Mouse (Mus musculus) adrenal gland, adult 8-10 months (tissue): ENCODE measurements at regions not wholly inside any gene's neighbourhood (a gene's known extent, or its start where the extent isn't known, plus 50 kb on each side); places are given as distances from the start of the nearest gene placed in this dataset.

Source experiments
- DNase-seq: peaks from one replicate; pipeline ENCODE4 v3.0.0; 2022

DNA sequence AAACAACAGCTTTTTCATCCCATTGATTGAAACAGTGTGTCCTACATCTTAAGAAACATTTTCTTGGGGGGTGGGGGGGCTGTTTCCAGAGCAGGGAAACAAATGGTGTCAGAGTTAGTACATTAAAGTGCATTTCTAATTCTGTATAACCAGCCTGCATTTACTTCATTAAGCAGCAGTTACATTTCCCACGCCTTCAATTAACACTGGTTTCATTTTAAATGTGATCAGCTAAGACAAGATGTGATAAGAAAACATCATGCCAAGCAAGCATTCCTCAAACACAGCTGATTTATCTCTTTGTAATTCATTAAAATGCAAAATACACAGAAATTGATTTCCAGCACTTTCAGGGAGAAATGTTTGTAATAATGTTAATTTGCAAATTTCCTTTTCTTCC lies 122.0 kb downstream of the Olfr1505 start:
- DNase-seq = no peak

DNA sequence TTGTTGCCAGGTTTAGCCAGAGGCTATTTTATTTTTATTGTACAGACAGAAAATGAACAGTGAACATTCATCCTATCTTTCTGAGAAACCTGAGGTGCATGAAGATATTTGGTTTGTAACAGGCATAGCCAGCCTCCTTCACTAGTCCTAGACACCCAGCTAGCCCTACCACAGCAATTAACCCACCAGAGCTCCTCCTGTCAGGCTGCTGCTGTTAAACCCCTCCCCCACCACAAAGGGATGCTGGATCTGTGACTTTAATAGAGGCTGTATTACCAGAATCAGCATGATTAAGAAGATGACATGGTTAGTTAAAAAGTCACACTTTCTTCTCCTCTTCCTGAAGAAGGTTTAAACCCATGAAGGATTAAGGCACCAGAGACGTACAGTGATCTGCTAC lies 122.5 kb downstream of the Olfr1505 start:
- no peak for DNase-seq

- DNase-seq = no peak
These were observed 123.4 kb downstream of the Olfr1505 start for GRCm38 (mm10) chr19:14036750-14037149.

DNA sequence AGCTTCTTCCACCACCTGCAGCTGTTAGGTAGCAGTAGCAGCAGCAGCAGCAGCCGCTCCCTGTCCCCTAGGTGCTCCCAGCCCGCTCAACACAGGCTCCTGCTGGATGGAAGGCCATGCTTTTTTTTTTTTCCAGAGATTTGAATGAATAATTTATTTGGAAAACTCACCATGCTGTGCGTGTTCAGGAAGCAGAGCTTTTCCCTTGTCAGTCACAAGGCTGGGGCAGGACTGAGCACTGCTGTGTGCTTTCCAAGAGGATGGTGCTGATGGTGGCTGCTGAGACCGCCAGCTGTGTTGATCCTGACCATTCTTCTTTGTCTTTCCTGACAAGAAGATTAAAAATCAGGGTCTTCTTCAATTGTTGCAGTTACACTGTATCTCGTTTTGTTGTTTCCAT lies 129.4 kb downstream of the Olfr1505 start:
- no peak for DNase-seq

DNA sequence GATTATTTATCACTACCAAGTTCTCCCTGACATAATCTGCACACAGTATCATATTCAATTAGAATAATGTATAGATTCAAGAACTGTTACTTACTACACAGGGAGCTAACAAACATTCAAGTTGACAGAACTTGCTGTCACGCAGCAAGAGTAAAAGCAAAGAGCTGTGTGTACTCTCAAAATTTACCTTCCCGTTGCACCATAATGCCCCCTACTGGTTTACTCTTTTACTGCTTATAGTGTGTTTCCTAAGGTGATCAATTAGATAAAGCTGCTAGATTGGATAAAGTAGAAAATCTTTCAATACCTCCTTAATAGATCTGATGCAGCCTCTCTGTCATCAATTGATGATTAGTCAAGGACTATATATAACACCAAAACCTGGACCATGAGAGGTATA lies 132.1 kb downstream of the Olfr1505 start:
- no peak for DNase-seq

DNA sequence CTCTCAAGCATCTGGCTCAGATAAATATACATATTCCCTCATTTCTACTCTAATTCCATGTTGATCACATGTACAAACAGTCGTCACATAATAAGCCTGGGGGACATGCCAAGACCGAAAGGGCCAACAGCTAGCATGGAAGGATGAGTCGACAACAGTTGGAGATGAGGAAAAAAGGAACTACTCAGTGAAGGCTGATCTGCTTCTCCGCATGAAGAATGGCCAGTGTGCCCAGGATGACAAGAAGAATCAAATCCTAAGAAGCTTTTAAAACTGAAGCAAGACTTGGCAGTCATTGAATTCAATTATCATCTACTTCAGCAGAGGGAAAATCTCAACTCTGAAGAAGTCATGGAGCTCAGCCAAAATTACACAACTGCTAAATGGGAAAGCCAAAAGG lies 138.7 kb downstream of the Olfr1505 start:
- no peak for DNase-seq

- DNase-seq = no peak
These were observed 167.2 kb downstream of the Olfr1505 start for GRCm38 (mm10) chr19:14080538-14080937.

DNA sequence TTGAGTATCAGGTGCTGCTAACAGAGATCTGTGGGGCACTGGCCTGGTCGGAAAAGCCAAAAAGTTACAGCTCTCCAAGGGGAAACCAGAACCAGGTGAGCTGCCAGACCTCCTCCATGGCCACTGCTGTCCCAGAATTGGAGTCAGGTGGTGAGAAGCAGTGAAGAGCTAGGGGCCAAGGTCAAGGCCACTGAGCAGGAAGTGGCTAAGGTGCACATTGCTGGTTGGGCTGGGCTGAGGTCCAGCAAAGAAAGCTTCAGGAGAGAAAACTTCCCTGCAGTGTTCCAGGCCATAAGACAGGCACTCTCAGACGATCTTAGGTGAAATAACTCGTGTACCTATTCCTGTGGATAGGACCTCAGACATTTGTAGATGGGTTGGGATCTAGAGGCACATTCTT lies 171.4 kb downstream of the Olfr1505 start:
- no peak for DNase-seq

DNA sequence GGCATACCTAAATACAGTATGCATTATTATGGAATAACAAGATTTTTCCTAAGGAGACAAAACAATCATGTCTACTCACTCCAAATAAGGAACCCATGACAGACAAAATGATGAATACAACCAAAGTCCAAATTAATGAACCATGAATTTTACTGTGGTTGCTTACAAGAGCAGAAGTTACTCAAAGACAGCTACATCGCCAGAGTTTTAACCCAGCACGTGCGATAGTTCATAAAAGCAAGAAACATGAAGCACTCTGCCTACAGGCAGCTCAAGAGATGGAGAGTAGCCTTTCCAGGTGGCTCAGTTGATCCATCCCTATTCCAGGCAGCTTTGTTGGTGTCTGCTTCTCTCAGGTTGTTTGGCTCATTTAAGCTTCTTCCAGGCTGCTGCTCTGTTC lies 176.8 kb downstream of the Olfr1505 start:
- no peak for DNase-seq

DNA sequence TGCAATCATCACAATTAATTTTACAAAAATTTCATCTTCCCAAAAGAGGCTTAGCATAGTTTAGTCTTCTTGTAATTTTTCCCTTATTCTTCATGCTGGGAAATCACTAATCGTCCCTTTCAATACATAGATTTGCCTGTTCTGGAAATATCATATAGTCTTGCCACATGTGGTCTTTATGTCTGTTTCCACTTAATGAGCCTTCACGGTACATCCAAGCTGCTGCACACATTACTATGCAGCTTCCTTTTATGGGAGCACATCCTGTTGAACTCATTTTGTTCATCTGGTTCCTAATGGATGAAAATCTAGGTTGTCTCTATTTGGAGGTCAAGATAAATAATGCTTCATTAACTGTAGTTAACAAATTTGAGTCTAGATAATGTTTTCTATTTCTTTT lies 180.9 kb downstream of the Olfr1505 start:
- DNase-seq = no peak

DNA sequence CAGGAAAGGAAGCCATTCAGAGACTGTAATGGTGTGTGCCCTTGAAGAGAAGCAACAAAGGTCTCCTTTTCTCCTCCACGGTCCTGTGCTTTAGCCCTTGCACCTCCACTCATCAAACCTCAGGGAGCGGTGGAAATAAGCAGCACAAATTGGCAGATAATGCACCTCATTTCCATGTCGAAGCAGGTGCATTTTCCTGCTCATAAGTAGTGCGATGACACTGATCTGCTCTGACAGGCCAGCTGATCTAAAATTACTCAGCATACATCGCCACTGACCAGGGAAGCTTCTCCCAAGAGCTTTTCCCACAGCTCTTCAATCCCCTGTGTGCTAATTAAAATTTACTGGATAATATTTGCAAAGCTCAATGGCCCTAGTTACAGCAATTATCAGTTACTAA lies 182.9 kb downstream of the Olfr1505 start:
- DNase-seq = no peak

GRCm38 (mm10) chr19:14109091-14109490 lies 195.8 kb downstream of the Olfr1505 start:
- DNase-seq = no peak

DNA sequence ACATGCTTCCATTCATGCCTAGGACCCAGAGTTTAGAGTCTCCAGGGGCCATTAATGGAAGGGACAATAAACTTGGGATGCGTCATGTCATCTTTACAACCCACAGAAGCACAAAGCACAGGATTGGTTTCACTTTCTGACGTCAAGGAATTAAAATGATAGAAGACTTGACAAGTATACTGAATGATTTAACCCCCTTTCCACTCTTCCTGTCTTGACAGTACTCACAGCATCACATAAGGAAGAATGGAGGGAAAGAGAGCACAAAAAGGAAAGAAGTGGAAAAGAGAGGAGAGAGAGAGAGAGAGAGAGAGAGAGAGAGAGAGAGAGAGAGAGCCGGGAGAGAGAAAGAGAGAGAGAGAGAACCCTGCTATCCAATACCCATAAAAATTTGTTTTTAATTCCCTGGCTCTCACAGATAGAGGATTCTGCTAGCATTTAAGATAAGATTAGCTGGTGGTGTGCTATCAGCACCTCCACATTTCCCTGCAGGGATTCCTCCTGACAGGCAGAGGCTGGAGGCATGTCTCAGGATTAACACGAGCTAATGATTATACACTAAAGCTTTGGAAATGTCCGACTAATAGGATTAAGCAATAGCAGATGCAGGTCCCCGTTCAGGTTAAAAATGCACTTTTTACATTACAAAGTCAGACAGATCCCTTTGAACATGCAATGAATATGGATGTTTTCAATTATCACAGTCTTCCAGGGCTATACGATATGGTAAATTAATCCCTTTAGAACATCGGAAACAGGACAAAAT lies 210.2 kb downstream of the Olfr1505 start:
- no peak for DNase-seq

DNA sequence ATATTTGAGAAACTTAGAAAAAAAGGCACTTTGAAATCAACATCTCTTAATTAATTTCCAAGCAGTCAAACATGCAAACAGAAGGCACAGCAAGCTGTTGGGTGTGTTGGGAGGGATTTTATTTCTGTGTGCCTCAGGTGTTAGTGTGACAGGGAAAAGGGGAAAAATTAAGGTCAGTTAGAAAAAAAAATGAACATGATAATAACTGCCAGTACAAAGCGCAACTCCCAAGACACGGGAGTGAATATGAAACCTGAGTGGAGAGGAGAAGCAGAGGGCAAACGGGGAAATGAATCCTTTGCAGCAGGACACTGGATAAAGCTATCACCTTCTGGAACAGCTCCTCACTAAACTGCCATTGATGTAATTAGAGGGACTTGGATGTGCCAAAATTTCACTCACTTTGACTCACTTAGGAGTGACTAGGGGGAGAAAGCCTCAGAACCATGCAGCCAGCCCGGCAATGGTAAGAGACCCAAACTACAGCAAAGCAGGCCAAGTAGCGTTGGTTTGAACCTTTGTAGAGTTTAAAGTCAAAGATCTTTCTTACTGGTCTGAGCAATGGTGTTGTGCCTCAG lies 211.0 kb downstream of the Olfr1505 start:
- DNase-seq = no peak

DNA sequence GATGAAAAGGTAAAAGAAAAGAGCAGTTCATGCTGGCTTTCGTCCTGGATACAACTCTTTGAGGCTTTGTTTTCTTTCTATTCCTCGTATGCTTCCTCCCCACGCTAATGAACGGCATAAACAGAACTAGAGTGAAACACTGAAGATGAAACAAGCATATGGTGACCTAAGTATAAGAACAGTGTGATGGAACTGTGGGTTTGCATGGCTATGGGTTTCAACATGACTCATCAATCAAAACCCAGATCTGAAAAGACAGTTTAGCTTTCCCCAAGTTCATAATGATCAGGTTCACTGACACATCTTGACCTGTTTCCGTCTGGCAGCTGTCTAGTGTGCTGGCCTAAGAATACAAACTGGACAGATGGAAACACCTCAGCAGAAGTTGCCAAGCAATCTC lies 211.7 kb downstream of the Olfr1505 start:
- no peak for DNase-seq

DNA sequence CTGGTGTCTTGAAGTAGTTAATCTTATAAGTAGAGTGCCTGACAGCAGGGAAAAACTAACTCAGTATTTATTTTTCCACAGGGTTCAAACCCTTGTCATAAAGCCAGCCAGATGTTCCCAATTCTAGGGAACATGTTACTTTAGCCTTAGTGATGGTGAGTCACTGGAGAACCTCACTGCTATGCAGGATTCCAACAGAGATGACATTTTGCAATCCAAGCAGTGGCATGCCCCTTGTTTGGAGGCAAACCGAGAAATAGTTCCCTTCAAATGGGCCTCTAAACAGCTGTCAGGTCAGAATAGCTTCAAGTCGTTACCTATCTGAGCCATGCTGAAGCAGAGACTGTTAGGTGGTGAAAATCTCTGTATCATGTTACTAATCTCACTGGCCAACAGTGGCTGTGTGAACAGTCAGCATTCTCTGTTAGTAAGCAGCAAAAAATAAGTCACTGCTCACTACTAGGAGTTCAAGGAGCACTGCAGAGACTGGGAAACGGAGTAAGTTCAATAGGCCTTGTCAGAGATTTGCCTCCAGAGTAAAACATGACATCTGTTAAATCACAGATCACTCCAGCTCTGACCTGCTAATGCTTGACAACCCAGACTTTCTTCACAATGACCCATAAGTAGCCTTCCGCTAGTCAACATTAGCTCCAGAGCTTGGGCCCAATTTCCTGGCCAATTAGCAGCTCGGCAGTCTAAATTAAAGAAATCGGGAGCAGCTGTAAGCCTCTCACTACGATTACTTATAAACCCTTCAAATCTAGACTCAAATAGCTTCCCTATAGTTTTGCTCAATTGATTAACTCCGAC lies 215.3 kb downstream of the Olfr1505 start:
- no peak for DNase-seq

- no peak for DNase-seq
These were observed 247.9 kb downstream of the Olfr1505 start for GRCm38 (mm10) chr19:14161217-14161616.

- no peak for DNase-seq
These were observed 249.4 kb downstream of the Olfr1505 start for GRCm38 (mm10) chr19:14162773-14163172.

GRCm38 (mm10) chr19:14165775-14166174 lies 252.4 kb downstream of the Olfr1505 start:
- no peak for DNase-seq

DNA sequence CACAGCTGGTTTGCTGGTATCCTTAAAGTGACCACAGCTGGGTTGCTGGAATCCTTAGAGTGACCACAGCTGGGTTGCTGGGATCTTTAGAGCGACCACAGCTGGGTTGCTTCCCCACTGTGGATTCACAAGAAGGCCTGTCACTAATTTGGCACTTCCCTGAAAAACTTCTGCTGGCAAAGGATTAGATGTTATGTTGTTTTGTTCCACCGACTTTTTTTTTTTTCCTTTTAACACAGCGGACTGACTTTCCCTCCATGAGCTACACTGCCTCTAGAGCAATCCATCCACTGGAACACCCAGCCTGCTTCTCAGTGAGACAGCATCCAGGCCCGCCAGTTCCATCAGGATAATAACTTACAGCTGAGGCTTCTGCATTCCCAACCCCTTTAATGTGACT lies 266.9 kb downstream of the Olfr1505 start:
- DNase-seq = no peak

- DNase-seq = no peak
These were observed 267.6 kb downstream of the Olfr1505 start for GRCm38 (mm10) chr19:14180956-14181355.

- no peak for DNase-seq
These were observed 268.5 kb downstream of the Olfr1505 start for GRCm38 (mm10) chr19:14181661-14182415.

GRCm38 (mm10) chr19:14191820-14192219 lies 278.5 kb downstream of the Olfr1505 start:
- no peak for DNase-seq
